Mouse (Mus musculus): ENCODE measurements around the gene Gm47985.
"Not testable (repeated sequence)": the region's sequence is repeated elsewhere in the genome, so short reads cannot be mapped to it uniquely, and the experiment has no call there.

Gene Gm47985

GRCm38 (mm10) chr1:151182266-151182665 is at the start of gene Gm47985:
Gm47985 (plus strand) TSS chr1:151182537.
- in situ Hi-C loops (cut with MboI; ENCODE audit: unreplicated experiment in 2 of 2): not testable (repeated sequence)

- in situ Hi-C loops (cut with MboI; ENCODE audit: unreplicated experiment in 2 of 2): no loop called here
Measured at GRCm38 (mm10) chr1:151132686-151133085, 49.7 kb upstream of the Gm47985 start.

DNA sequence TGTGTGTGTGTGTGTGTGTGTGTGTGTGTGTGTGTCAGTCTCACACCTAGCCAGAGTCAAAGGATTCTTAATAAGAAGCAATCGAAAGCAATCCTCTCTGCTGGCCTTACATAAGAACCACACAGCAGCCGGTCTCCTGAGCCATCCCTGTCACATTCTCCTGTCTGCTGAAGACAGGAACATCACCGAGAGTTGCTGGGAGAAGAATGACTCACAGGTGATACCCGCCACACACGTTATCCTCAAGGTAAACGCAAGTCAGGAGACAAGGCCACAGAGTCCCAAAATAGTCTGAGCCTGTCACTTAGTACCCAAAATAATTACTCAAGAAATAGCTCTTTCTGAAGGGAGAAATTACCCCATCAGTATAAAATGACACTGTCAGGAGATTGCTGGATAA is 43.9 kb upstream of the Gm47985 start:
- in situ Hi-C loops (cut with MboI; ENCODE audit: unreplicated experiment in 2 of 2): no loop called here

DNA sequence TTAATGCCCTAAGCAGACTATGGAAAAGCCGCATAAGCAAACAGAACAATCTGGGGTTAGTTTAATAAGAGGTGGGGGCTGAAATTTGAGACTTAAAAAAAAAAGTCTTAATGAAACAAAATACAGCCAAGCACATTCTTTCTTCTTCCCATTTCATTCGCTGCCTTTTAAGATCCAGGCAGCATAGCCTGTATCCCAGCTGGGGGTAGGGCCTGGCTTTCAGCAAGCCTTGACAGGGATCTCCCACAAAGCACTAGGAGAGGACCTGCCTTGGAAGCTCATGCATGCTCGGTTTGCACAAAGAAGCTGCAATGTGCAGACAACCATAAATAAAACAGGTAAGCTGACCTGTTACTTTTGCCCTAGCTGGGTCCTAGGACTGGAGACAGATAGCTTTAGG is 41.4 kb upstream of the Gm47985 start:
- in situ Hi-C loops (cut with MboI; ENCODE audit: unreplicated experiment in 2 of 2): no loop called here

GRCm38 (mm10) chr1:151144471-151145146 is 37.7 kb upstream of the Gm47985 start:
- in situ Hi-C loops (cut with MboI; ENCODE audit: unreplicated experiment in 2 of 2): no loop called here

DNA sequence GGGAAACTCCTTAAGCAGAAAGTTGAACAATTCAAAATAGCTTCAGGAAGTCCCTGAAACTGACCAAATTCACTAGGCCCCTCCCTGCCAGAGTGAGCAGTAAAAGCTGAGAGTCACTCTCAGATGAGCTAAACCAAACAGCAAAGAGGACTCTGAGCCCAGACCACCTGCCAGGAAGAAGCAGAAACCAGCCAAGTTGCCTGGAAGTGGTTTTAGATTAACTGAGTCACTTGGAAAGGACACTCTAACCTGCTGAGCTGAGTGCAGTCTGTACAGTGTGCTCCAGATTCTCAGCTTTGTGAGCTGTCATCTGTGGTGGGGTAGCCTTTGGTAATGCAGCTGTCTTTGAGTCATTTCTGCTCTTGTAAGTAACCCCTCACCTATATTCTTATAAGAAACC is 34.5 kb upstream of the Gm47985 start:
- in situ Hi-C loops (cut with MboI; ENCODE audit: unreplicated experiment in 2 of 2): no loop called here

DNA sequence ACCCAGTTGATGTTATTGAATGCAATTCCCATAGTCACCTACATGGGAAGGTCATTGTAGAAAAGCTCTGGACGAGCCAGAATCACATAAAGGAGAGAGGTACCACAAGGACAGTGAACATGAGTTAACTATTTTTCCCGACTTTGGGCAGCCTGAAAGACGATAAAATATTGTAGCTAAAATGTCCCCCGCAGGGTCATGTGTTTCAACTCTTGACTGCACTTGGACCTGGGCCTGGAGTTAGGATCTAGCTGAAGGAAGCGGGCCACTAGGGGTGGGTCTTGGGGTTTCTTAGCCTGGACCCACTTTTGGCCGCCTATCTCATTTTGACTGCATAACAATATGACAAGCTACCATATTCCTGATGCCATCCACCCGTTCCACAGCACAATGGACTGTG is 32.1 kb upstream of the Gm47985 start:
- in situ Hi-C loops (cut with MboI; ENCODE audit: unreplicated experiment in 2 of 2): no loop called here

DNA sequence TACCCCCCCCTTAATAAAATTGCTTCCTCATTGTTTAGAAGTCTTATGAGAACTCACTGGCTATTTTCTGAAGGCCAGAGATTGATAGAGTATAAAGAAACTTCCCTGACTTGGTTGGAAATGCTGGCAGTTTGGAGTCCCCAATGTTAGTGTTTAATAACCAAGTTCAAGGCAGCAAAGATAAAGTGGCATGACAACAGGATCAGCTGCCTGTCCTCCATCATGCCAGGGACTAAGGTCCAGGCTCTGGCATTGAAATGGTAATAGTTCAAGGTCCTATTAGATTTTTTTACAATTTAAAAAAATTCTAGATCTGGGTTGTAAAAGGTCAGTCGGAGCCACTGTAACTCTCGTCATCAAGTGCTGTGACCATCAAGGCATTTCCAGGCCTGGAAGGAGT is 31.2 kb upstream of the Gm47985 start:
- in situ Hi-C loops (cut with MboI; ENCODE audit: unreplicated experiment in 2 of 2): no loop called here

DNA sequence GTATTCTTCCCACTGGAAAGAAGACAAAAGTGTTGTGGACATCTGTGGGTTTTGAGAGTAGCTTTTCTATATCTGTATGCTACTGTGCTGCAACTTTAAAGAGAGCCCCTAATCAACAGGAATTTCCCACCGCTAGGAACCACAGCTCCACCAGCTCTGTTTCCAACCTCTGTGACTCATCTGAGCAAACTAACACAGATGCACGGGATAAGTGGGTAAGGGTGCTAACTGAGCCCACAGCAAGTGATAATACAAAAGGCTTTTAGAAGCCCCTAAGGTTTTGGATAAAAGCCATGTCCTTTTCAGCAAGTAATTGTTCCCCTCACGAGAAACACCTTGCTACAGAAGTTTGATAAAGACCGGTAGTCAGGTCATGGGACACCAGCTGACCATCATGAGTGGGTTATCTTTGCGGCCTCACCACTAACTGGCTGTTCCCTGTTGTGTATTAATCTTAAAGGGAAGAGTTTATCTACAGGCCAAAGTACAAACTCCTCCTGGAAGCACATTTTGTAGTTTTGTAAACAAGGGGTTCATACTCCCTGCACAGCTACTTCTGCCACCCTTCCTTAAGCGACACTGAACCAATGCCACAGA is 29.2 kb upstream of the Gm47985 start:
- in situ Hi-C loops (cut with MboI; ENCODE audit: unreplicated experiment in 2 of 2): no loop called here

DNA sequence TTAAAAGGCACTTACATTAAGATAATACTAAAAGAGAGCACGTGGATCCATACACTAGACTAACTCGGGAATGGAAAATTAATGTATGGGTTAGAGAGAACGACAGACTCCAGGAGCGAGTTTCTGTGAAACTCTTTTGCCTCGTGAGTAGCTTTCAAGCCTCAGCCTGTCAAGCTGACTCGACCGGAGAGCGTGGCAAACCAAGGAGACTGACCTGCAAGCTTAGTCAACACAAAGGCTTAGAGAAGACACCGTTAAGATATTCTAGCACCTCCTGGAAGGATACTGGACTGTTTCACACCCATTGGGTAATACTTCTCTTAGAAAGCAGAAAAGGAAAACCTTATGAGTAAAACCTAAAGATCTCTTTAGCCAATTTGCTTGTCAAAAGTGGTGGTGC is 28.2 kb upstream of the Gm47985 start:
- in situ Hi-C loops (cut with MboI; ENCODE audit: unreplicated experiment in 2 of 2): not testable (repeated sequence)

- in situ Hi-C loops (cut with MboI; ENCODE audit: unreplicated experiment in 2 of 2): no loop called here
Measured at GRCm38 (mm10) chr1:151156129-151156528, 26.2 kb upstream of the Gm47985 start.

- in situ Hi-C loops (cut with MboI; ENCODE audit: unreplicated experiment in 2 of 2): no loop called here
Measured at GRCm38 (mm10) chr1:151156777-151157632, 25.3 kb upstream of the Gm47985 start.

DNA sequence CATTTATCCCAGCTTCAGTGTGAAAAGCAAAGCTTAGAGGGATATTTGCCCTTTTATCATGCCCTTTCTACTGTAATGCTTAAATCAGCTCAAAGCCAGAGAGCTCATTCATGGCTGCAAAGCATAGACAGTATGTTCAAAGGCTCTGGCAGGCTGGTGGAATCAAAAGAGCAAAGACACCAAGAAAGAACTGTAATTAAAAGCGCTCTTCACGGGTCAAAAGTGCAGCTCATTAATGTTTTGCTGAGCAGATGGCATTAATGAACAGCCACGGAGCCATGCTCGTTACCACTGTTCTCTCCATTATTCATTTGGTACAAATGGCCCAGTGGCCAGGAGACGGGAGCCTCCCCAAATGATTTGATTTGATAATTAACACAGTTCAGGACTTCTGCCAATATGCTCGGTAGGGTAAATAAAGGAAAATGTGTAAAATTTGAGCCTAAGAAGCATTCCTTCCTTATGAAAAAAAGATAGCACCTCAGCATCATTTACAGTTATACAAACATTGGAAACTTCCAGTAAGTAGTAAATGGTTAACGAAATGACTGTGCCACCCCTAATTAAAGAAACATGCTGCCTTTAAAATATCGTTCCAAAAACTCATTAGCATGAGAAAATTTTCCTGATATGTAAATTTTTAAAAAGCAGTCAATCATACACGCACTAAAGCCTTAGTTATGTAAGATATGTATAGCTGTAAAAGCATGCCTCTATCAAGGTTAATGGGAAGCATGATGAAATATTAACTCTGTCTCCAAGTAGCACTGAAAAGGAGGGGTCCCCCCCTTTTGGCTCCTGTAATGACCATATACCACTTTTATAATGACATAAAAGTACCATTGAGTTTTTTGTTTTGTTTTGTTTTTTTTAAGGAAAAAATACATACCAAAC is 24.1 kb upstream of the Gm47985 start:
- in situ Hi-C loops (cut with MboI; ENCODE audit: unreplicated experiment in 2 of 2): no loop called here

DNA sequence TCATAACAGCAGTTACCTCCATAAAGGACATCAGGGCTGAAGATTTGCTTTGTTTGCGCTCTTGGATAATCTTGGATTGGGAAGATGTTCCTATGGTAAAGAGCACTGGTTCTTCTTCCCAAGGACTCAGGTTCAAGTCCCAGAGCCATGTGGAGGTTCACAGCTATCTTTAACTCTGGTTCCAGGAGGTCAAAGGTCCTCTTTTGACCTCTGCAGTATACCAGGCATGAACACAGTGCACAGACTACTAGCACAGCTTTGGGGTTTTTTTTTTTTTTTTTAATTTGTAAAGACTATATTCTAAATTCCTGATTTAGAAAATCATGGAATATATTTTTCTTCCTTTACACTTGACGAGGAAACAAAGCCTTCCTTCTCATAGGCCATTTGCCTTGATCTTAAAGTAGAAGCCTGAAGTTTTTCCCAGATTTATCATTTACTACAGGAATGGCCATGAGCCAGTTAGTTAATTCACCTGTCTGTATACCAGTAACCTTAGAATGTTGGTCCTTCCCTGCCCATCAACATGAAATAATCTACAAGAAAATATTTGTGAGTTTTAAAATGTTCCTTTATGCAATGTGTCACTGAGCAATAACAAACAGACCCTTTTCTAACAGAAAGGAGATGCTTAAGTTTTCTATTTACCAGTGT is 23.4 kb upstream of the Gm47985 start:
- in situ Hi-C loops (cut with MboI; ENCODE audit: unreplicated experiment in 2 of 2): no loop called here

DNA sequence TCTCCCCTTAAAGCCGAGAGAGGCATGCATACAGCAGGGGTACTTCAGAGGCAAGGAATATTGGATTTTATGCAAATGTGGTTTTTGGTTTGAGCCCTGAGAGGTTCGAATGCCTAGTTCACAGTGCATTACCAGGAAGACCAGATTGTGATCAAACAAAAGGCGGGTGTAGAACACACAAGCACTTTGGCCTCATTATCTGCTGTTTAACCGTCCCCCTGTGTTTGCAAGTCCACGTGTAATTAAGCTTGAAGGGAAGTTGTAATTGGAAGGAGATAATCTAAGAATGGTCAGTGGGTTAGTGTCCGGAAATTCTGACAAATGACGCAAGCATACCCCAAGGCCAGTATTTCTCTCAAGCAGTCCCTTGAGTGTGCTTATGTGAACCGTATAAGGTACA is 16.3 kb upstream of the Gm47985 start:
- in situ Hi-C loops (cut with MboI; ENCODE audit: unreplicated experiment in 2 of 2): no loop called here

DNA sequence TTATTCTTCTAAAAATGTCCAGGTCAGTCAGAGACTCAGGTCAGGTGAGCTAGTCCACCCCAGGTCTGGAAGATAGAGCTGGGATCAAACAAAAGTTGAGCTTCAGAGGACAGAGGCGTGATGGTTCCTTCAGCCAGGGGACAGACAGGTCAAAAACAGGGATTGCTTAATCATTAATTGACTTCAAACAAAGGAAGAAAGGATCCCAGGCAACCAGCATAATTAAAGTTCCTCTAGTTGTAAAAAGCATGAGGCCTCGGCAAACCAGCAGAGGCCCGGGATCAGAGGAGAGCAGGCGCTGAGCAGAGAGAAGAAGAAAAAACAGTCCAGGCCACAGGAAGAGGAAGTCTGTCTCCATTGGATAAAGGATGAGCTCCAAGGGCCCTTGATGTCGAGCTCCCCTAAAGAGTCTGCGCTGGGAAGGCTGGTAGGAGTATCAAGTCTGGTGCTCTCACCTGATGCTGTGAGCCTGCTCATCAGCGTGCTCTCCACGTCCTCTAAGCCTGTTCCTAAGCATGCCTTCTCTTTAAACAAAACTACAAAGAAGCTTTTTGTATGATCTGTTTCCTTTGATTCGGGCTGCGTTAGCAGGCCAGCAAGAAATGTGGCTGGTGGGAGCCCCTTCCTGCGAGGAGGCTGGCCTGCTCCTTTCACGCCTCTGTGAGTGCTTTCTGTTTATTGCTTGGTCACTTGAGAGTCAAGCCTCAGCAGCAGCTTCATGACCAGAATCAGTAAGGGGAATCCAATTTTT is 14.9 kb upstream of the Gm47985 start:
- in situ Hi-C loops (cut with MboI; ENCODE audit: unreplicated experiment in 2 of 2): no loop called here

- in situ Hi-C loops (cut with MboI; ENCODE audit: unreplicated experiment in 2 of 2): no loop called here
Measured at GRCm38 (mm10) chr1:151168637-151169036, 13.7 kb upstream of the Gm47985 start.

GRCm38 (mm10) chr1:151171572-151172461 is 10.5 kb upstream of the Gm47985 start:
- in situ Hi-C loops (cut with MboI; ENCODE audit: unreplicated experiment in 2 of 2): no loop called here

Measured in v-Abl transformed pro-B cells (cell line).